Mouse (Mus musculus) limb, embryonic 14.5 days (tissue): ENCODE measurements around the gene Gjd3. TPM values are rescaled to one million over a fixed set of nuclear protein-coding genes. Genes with fewer than 3 reads are reported as not detected.
"Not testable (repeated sequence)": the region's sequence is repeated elsewhere in the genome, so short reads cannot be mapped to it uniquely, and the experiment has no call there.

Source experiments
- ATAC-seq: fragments of 200-750 bp; cut with Nextera tagmentation; 2 replicates; pipeline ENCODE4 v1.8.0; 2017; ENCODE audit warnings: low read depth, moderate number of reproducible peaks, moderate TSS enrichment; ENCODE audit not compliant: low FRiP score
- DNase-seq: peaks from one replicate; pipeline ENCODE4 v3.0.0-alpha.2; 2015; ENCODE audit warnings: low spot score
- H3K27ac ChIP-seq: fragments of 300-500 bp; sonication (generic); replicated peaks from 2 replicates; pipeline ENCODE4 v1.5.1; 2014; ENCODE audit warnings: low read depth, mild to moderate bottlenecking, low read length, moderate library complexity, mixed read lengths
- H3K27me3 ChIP-seq: fragments of 300-500 bp; sonication (generic); 2 replicates; pipeline ENCODE4 v1.6.1; 2014; ENCODE audit warnings: low read length, mixed read lengths; ENCODE audit not compliant: control insufficient read depth, insufficient read depth
- H3K36me3 ChIP-seq: fragments of 300-500 bp; sonication (generic); 2 replicates; pipeline ENCODE4 v1.6.1; 2014; ENCODE audit warnings: mild to moderate bottlenecking, low read length, moderate library complexity, mixed read lengths; ENCODE audit not compliant: control insufficient read depth, insufficient read depth
- H3K4me1 ChIP-seq: fragments of 300-500 bp; sonication (generic); 2 replicates; pipeline ENCODE4 v1.6.1; 2014; ENCODE audit warnings: antibody characterized with exemption, low read length, mixed read lengths; ENCODE audit not compliant: control insufficient read depth, insufficient read depth
- H3K4me2 ChIP-seq: fragments of 300-500 bp; sonication (generic); replicated peaks from 2 replicates; pipeline ENCODE4 v1.6.1; 2014; ENCODE audit warnings: low read depth, mild to moderate bottlenecking, low read length, moderate library complexity; ENCODE audit not compliant: severe bottlenecking
- H3K4me3 ChIP-seq: fragments of 300-500 bp; sonication (generic); replicated peaks from 2 replicates; pipeline ENCODE4 v1.5.1; 2014; ENCODE audit warnings: low read length
- H3K9ac ChIP-seq: fragments of 300-500 bp; sonication (generic); 2 replicates; pipeline ENCODE4 v1.6.1; 2014; ENCODE audit warnings: mild to moderate bottlenecking, low read depth, low read length, moderate library complexity; ENCODE audit not compliant: severe bottlenecking
- H3K9me3 ChIP-seq: fragments of 300-500 bp; sonication (generic); 2 replicates; pipeline ENCODE4 v1.6.1; 2016; ENCODE audit warnings: low read length; ENCODE audit not compliant: control insufficient read depth
- POLR2A ChIP-seq: fragments of 200-500 bp; IDR thresholded peaks from 2 replicates; pipeline ENCODE4 v1.8.0; 2012; ENCODE audit warnings: inconsistent platforms, mild to moderate bottlenecking, moderate library complexity, borderline replicate concordance; ENCODE audit not compliant: insufficient read depth, insufficient read length; ENCODE audit errors: extremely low read depth
- WGBS: fragments of 180-500 bp; shearing (Covaris S2); extraction: QIAGEN DNeasy Blood & Tissue Kit; methylation state at CpG from one replicate; pipeline ENCODE4 v1.1.7; 2014; 5-methylcytosine and 5-hydroxymethylcytosine counted together
- polyA plus RNA-seq, 2 experiments: library from polyadenylated mRNA; depleted of rRNA in 1 of 2; stranded (reverse) in 1 of 2; unstranded in 1 of 2; fragments of >200 nt; fragmentation: Nextera tagmentation in 1 of 2; extraction: Ambion mirVana in 1 of 2; gene quantifications; 2 replicates each; pipeline versions ENCODE4 v1.2.1 to v1.2.3; 2012 to 2014

Gjd3 gene
- polyA plus RNA-seq, 2 experiments, result 0.45 to 1.3 TPM

GRCm38 (mm10) chr11:98995987-98996386, 13.2 kb upstream of the Gjd3 start:
- Histone ChIP-seq H3K9ac (no peak overlapping the region), H3K27me3 (no peaks in the 10 kb centered on the region), H3K4me1 (no peaks in the 10 kb centered on the region), H3K9me3 (no peaks in the 10 kb centered on the region), H3K36me3 (peaks cover 84% of the 10 kb centered on the region), H3K27ac (no peak overlapping the region), H3K4me3 (no peak overlapping the region), H3K4me2 (no peak overlapping the region)
- WGBS, result 95% methylated on average over 7 of the region's 7 CpGs
- ATAC-seq (no peak), DNase-seq (no peak)
- TF ChIP-seq POLR2A, result no peak

GRCm38 (mm10) chr11:98990866-98991265, 8.1 kb upstream of the Gjd3 start:
- DNase-seq (no peak), ATAC-seq (no peak)

GRCm38 (mm10) chr11:98988260-98988659, 5.4 kb upstream of the Gjd3 start:
- WGBS, result 94% methylated on average over 4 of the region's 6 CpGs
- H3K4me1 ChIP-seq, H3K9me3 ChIP-seq, H3K4me3 ChIP-seq, ATAC-seq, H3K4me2 ChIP-seq, H3K9ac ChIP-seq, DNase-seq, H3K27me3 ChIP-seq, H3K27ac ChIP-seq: not testable (repeated sequence)
- H3K36me3 ChIP-seq, result peaks cover 13% of the 10 kb centered on the region

More at GRCm38 (mm10) chr11:98990866-98991265, 8.1 kb upstream of the Gjd3 start:
- no peak overlapping the region for H3K4me2 ChIP-seq
- no peaks in the 10 kb centered on the region for H3K9me3 ChIP-seq
- H3K27me3 ChIP-seq, result no peaks in the 10 kb centered on the region
- no peak overlapping the region for H3K27ac ChIP-seq
- H3K9ac ChIP-seq, result no peak overlapping the region
- no peaks in the 10 kb centered on the region for H3K4me1 ChIP-seq
- TF ChIP-seq POLR2A, result no peak
- no peak overlapping the region for H3K4me3 ChIP-seq
- H3K36me3 ChIP-seq, result peaks cover 38% of the 10 kb centered on the region
- 83% methylated on average over 6 of the region's 6 CpGs for WGBS

GRCm38 (mm10) chr11:98985542-98985941, 2.7 kb upstream of the Gjd3 start:
- Histone ChIP-seq H3K36me3 (no peaks in the 10 kb centered on the region), H3K4me3 (no peak overlapping the region), H3K9me3 (no peaks in the 10 kb centered on the region), H3K9ac (no peak overlapping the region), H3K4me1 (peaks cover 6% of the 10 kb centered on the region; the same call in 1 of the 2 replicates), H3K4me2 (no peak overlapping the region), H3K27ac (no peak overlapping the region), H3K27me3 (no peaks in the 10 kb centered on the region)
- 83% methylated on average over 7 of the region's 7 CpGs for WGBS
- TF ChIP-seq POLR2A, result no peak
- DNase-seq (no peak), ATAC-seq (no peak)

- ATAC-seq, result no peak
- no peak for TF ChIP-seq POLR2A
These were observed 735 bp upstream of the Gjd3 start for GRCm38 (mm10) chr11:98983551-98983950.

More at GRCm38 (mm10) chr11:98983551-98983950, 735 bp upstream of the Gjd3 start:
- no peaks in the 10 kb centered on the region for H3K36me3 ChIP-seq
- no peak overlapping the region for H3K4me3 ChIP-seq
- no peak for DNase-seq
- no peaks in the 10 kb centered on the region for H3K27me3 ChIP-seq
- H3K4me2 ChIP-seq, result no peak overlapping the region
- H3K9me3 ChIP-seq, result no peaks in the 10 kb centered on the region
- peaks cover 11% of the 10 kb centered on the region; the same call in 1 of the 2 replicates for H3K4me1 ChIP-seq
- no peak overlapping the region for H3K9ac ChIP-seq
- H3K27ac ChIP-seq, result no peak overlapping the region
- 49% methylated on average over 8 of the region's 8 CpGs for WGBS
